Mouse (Mus musculus): ENCODE data around the gene Glis1.

DNA sequence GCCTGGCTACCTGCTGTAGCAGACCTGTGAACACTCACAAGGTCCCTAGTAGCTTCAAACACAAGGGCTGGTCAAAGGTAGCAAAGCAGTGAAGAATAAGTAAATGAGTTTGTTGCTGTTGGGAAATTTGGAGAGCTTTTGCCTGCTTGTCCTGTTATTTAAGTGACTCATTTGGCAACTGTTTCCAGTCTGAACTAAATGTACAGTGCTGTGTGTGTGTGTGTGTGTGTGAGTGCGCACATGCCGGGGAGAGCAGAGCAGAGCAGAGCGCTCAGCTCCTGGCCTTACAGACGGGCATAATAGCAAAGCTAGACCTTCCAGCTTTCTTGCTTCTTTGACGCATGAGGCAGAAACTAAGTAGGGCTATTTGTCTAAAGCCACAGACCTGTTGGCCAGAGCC is 1.7 kb upstream of the Glis1 start:
- TF ChIP-seq GATA1 (IDR thresholded peaks at IDR 0.05; ENCODE audit: low read length): no peak
- TF ChIP-seq TAL1 (IDR thresholded peaks at IDR 0.05; ENCODE audit: low read length): no peak

Data from erythroblast, embryonic 14.5 days (primary cell).